Mouse (Mus musculus) bone marrow macrophage, adult 2 months (primary cell): ENCODE measurements around the gene Cdk18. TPM values are rescaled to one million over a fixed set of nuclear protein-coding genes. Genes with fewer than 3 reads are reported as not detected.
A peak's percentile ranks its signal among the peaks of the same experiment; 100 is the strongest.

ENCODE experiments used
- H3K27ac ChIP-seq: 2 replicates; pipeline ENCODE4 v1.5.1; 2012; ENCODE audit warnings: low read depth, low read length; ENCODE audit not compliant: insufficient read depth
- H3K4me1 ChIP-seq: 2 replicates; pipeline ENCODE4 v1.6.1; 2012; ENCODE audit warnings: low read length; ENCODE audit not compliant: control insufficient read depth, insufficient read depth
- H3K4me3 ChIP-seq: 2 replicates; pipeline ENCODE4 v1.5.1; 2012; ENCODE audit warnings: mild to moderate bottlenecking, low read length, moderate library complexity; ENCODE audit not compliant: insufficient read depth
- CTCF ChIP-seq: IDR thresholded peaks from 2 replicates; pipeline ENCODE4 v1.5.1; 2012; ENCODE audit warnings: low read depth, mild to moderate bottlenecking, low read length, moderate library complexity
- POLR2A ChIP-seq: IDR thresholded peaks from 2 replicates; pipeline ENCODE4 v1.6.1; 2012; ENCODE audit warnings: mild to moderate bottlenecking, low read depth, low read length, borderline replicate concordance
- polyA plus RNA-seq: library from polyadenylated mRNA; stranded (reverse); fragments of >200 nt; gene quantifications from 2 replicates; pipeline ENCODE4 v1.2.4, GENCODE M21; 2012; ENCODE audit not compliant: missing spikeins, insufficient read depth, insufficient read length

Gene Cdk18
- polyA plus RNA-seq, 1 experiment: 65.3 TPM

- Histone ChIP-seq H3K4me1 (no peaks in the 10 kb centered on the region), H3K27ac (no peak overlapping the region), H3K4me3 (no peak overlapping the region)
- TF ChIP-seq CTCF: no peak
- TF ChIP-seq POLR2A: no peak
Measured at GRCm38 (mm10) chr1:132161211-132161880, 21.9 kb upstream of the Cdk18 start.

GRCm38 (mm10) chr1:132159681-132160080 lies 20.2 kb upstream of the Cdk18 start:
- Histone ChIP-seq H3K4me3 (no peak overlapping the region), H3K4me1 (no peaks in the 10 kb centered on the region), H3K27ac (no peak overlapping the region)
- no peak for TF ChIP-seq CTCF
- no peak for TF ChIP-seq POLR2A

GRCm38 (mm10) chr1:132158741-132159140 lies 19.3 kb upstream of the Cdk18 start:
- Histone ChIP-seq H3K27ac (no peak overlapping the region), H3K4me1 (no peaks in the 10 kb centered on the region), H3K4me3 (no peak overlapping the region)
- TF ChIP-seq POLR2A (no peak), CTCF (no peak)

- no peaks in the 10 kb centered on the region for H3K4me1 ChIP-seq
- TF ChIP-seq CTCF: no peak
- no peak for TF ChIP-seq POLR2A
- H3K27ac ChIP-seq: no peak overlapping the region
- H3K4me3 ChIP-seq: no peak overlapping the region
Measured at GRCm38 (mm10) chr1:132157808-132158207, 18.3 kb upstream of the Cdk18 start.

- no peak overlapping the region for H3K27ac ChIP-seq
- H3K4me1 ChIP-seq: no peaks in the 10 kb centered on the region
- TF ChIP-seq POLR2A (no peak), CTCF (peak; percentile 78)
- H3K4me3 ChIP-seq: no peak overlapping the region
Measured at GRCm38 (mm10) chr1:132157016-132157781, 17.7 kb upstream of the Cdk18 start.

GRCm38 (mm10) chr1:132155737-132156136 lies 16.3 kb upstream of the Cdk18 start:
- Histone ChIP-seq H3K4me1 (peaks cover 13% of the 10 kb centered on the region), H3K27ac (no peak overlapping the region), H3K4me3 (no peak overlapping the region)
- no peak for TF ChIP-seq POLR2A
- peak; percentile 90 for TF ChIP-seq CTCF

GRCm38 (mm10) chr1:132153691-132154090 lies 14.2 kb upstream of the Cdk18 start:
- Histone ChIP-seq H3K27ac (no peak overlapping the region), H3K4me1 (peaks cover 28% of the 10 kb centered on the region), H3K4me3 (no peak overlapping the region)
- TF ChIP-seq CTCF: no peak
- TF ChIP-seq POLR2A: no peak

GRCm38 (mm10) chr1:132153086-132153690 lies 13.7 kb upstream of the Cdk18 start:
- no peak overlapping the region for H3K27ac ChIP-seq
- TF ChIP-seq CTCF (no peak), POLR2A (no peak)
- H3K4me3 ChIP-seq: no peak overlapping the region
- peaks cover 28% of the 10 kb centered on the region for H3K4me1 ChIP-seq

- Histone ChIP-seq H3K4me3 (no peak overlapping the region), H3K4me1 (peaks cover 38% of the 10 kb centered on the region), H3K27ac (no peak overlapping the region)
- no peak for TF ChIP-seq CTCF
Measured at GRCm38 (mm10) chr1:132151908-132152307, 12.4 kb upstream of the Cdk18 start.
